Mouse (Mus musculus) embryonic facial prominence, embryonic 14.5 days (tissue): ENCODE data around the gene Ctr9. TPM values are rescaled to one million over a fixed set of nuclear protein-coding genes. Genes with fewer than 3 reads are reported as not detected.

Experiments used
- ATAC-seq: fragments of 200-750 bp; cut with Nextera tagmentation; 2 replicates; pipeline ENCODE4 v1.8.0; 2017; ENCODE audit warnings: low read depth, moderate number of reproducible peaks, moderate TSS enrichment
- DNase-seq: peaks from one replicate; pipeline ENCODE4 v3.0.0-alpha.2; 2015; ENCODE audit warnings: low spot score
- H3K27ac ChIP-seq: fragments of 300-500 bp; sonication (generic); replicated peaks from 2 replicates; pipeline ENCODE4 v1.5.1; 2014; ENCODE audit warnings: low read depth, mild to moderate bottlenecking, low read length, moderate library complexity
- H3K27me3 ChIP-seq: fragments of 300-500 bp; sonication (generic); replicated peaks from 2 replicates; pipeline ENCODE4 v1.6.1; 2014; ENCODE audit warnings: low read length; ENCODE audit not compliant: control insufficient read depth, insufficient read depth
- H3K36me3 ChIP-seq: fragments of 300-500 bp; sonication (generic); 2 replicates; pipeline ENCODE4 v1.6.1; 2014; ENCODE audit warnings: low read length, mixed read lengths; ENCODE audit not compliant: control insufficient read depth, insufficient read depth
- H3K4me1 ChIP-seq: fragments of 300-500 bp; sonication (generic); 2 replicates; pipeline ENCODE4 v1.6.1; 2014; ENCODE audit warnings: antibody characterized with exemption, low read length; ENCODE audit not compliant: control insufficient read depth, insufficient read depth
- H3K4me2 ChIP-seq: fragments of 300-500 bp; sonication (generic); 2 replicates; pipeline ENCODE4 v1.6.1; 2014; ENCODE audit warnings: low read depth, mild to moderate bottlenecking, low read length, moderate library complexity, mixed read lengths
- H3K4me3 ChIP-seq: fragments of 300-500 bp; sonication (generic); 2 replicates; pipeline ENCODE4 v1.5.1; 2014; ENCODE audit warnings: low read depth, mild to moderate bottlenecking, low read length
- H3K9ac ChIP-seq: fragments of 300-500 bp; sonication (generic); 2 replicates; pipeline ENCODE4 v1.6.1; 2014; ENCODE audit warnings: low read depth, mild to moderate bottlenecking, low read length, moderate library complexity, mixed read lengths
- H3K9me3 ChIP-seq: fragments of 300-500 bp; sonication (generic); 2 replicates; pipeline ENCODE4 v1.6.1; 2016; ENCODE audit warnings: low read length; ENCODE audit not compliant: control insufficient read depth
- WGBS: fragments of 180-500 bp; shearing (Covaris S2); extraction: QIAGEN DNeasy Blood & Tissue Kit; methylation state at CpG from one replicate; pipeline ENCODE4 v1.1.7; 2014; 5-methylcytosine and 5-hydroxymethylcytosine counted together
- polyA plus RNA-seq: library from polyadenylated mRNA; unstranded; fragments of >200 nt; fragmentation: Nextera tagmentation; extraction: Ambion mirVana; gene quantifications from 2 replicates; pipeline ENCODE4 v1.2.1, GENCODE M21; 2014

Ctr9 gene
- polyA plus RNA-seq, 1 experiment from 2014 or later, result 59.4 TPM

GRCm38 (mm10) chr7:110990356-110991220 is 38.2 kb upstream of the Ctr9 start:
- H3K4me2 ChIP-seq, result no peak overlapping the region

GRCm38 (mm10) chr7:110991221-110991494 is 37.6 kb upstream of the Ctr9 start:
- H3K9ac ChIP-seq, result no peak overlapping the region
- H3K4me3 ChIP-seq, result no peak overlapping the region
- peak; percentile 15 for DNase-seq
- H3K27me3 ChIP-seq, result no peaks in the 10 kb centered on the region
- no peak overlapping the region for H3K4me2 ChIP-seq
- 31% methylated on average over 4 of the region's 4 CpGs for WGBS
- ATAC-seq, result no peak; the same call in 1 of the 2 replicates
- no peaks in the 10 kb centered on the region for H3K36me3 ChIP-seq
- H3K9me3 ChIP-seq, result no peaks in the 10 kb centered on the region
- H3K27ac ChIP-seq, result no peak overlapping the region
- 0 out of 2 replicates have a peak, but pooled peaks cover 10% of the 10 kb centered on the region for H3K4me1 ChIP-seq

More at GRCm38 (mm10) chr7:110990356-110991220, 38.2 kb upstream of the Ctr9 start:
- H3K9ac ChIP-seq, result no peak overlapping the region
- no peaks in the 10 kb centered on the region for H3K27me3 ChIP-seq
- no peaks in the 10 kb centered on the region for H3K36me3 ChIP-seq
- WGBS, result 36% methylated on average over 5 of the region's 5 CpGs
- no peak overlapping the region for H3K4me3 ChIP-seq
- no peaks in the 10 kb centered on the region for H3K9me3 ChIP-seq
- 0 out of 2 replicates have a peak, but pooled peaks cover 10% of the 10 kb centered on the region for H3K4me1 ChIP-seq
- DNase-seq (no peak), ATAC-seq (no peak)
- no peak overlapping the region for H3K27ac ChIP-seq

GRCm38 (mm10) chr7:110998887-110999827 is 29.6 kb upstream of the Ctr9 start:
- DNase-seq, result no peak
- WGBS, result 78% methylated on average over 15 of the region's 15 CpGs

GRCm38 (mm10) chr7:111004136-111004840 is 24.5 kb upstream of the Ctr9 start:
- DNase-seq (no peak), ATAC-seq (no peak)
- H3K27me3 ChIP-seq, result no peaks in the 10 kb centered on the region
- WGBS, result 78% methylated on average over 3 of the region's 3 CpGs
- no peak overlapping the region for H3K27ac ChIP-seq
- no peaks in the 10 kb centered on the region for H3K9me3 ChIP-seq
- H3K4me1 ChIP-seq, result no peaks in the 10 kb centered on the region
- no peaks in the 10 kb centered on the region for H3K36me3 ChIP-seq
- no peak overlapping the region for H3K9ac ChIP-seq
- H3K4me3 ChIP-seq, result no peak overlapping the region
- H3K4me2 ChIP-seq, result no peak overlapping the region

More at GRCm38 (mm10) chr7:110998887-110999827, 29.6 kb upstream of the Ctr9 start:
- Histone ChIP-seq H3K36me3 (no peaks in the 10 kb centered on the region), H3K9me3 (no peaks in the 10 kb centered on the region), H3K4me1 (no peaks in the 10 kb centered on the region), H3K27me3 (no peaks in the 10 kb centered on the region), H3K4me2 (no peak overlapping the region), H3K4me3 (no peak overlapping the region), H3K9ac (no peak overlapping the region), H3K27ac (no peak overlapping the region)
- no peak for ATAC-seq

GRCm38 (mm10) chr7:111014039-111014605 is 14.6 kb upstream of the Ctr9 start:
- Histone ChIP-seq H3K27ac (no peak overlapping the region), H3K27me3 (no peaks in the 10 kb centered on the region), H3K4me2 (no peak overlapping the region), H3K36me3 (no peaks in the 10 kb centered on the region), H3K4me1 (no peaks in the 10 kb centered on the region), H3K9ac (no peak overlapping the region), H3K9me3 (no peaks in the 10 kb centered on the region), H3K4me3 (no peak overlapping the region)
- ATAC-seq (no peak), DNase-seq (no peak)
- WGBS, result 76% methylated on average over 7 of the region's 7 CpGs

GRCm38 (mm10) chr7:111014893-111015292 is 13.9 kb upstream of the Ctr9 start:
- Histone ChIP-seq H3K36me3 (no peaks in the 10 kb centered on the region), H3K27ac (no peak overlapping the region), H3K4me2 (no peak overlapping the region), H3K4me3 (no peak overlapping the region), H3K4me1 (no peaks in the 10 kb centered on the region), H3K9me3 (no peaks in the 10 kb centered on the region), H3K9ac (no peak overlapping the region), H3K27me3 (no peaks in the 10 kb centered on the region)
- ATAC-seq (peak; percentile 82; the same call in 1 of the 2 replicates), DNase-seq (peak; percentile 93)
- 33% methylated on average over 5 of the region's 5 CpGs for WGBS

- WGBS, result 80% methylated on average over 5 of the region's 5 CpGs
- H3K36me3 ChIP-seq, result no peaks in the 10 kb centered on the region
- no peaks in the 10 kb centered on the region for H3K9me3 ChIP-seq
- H3K9ac ChIP-seq, result no peak overlapping the region
- no peak overlapping the region for H3K4me2 ChIP-seq
- DNase-seq (no peak), ATAC-seq (no peak)
- no peaks in the 10 kb centered on the region for H3K27me3 ChIP-seq
- no peak overlapping the region for H3K27ac ChIP-seq
- no peak overlapping the region for H3K4me3 ChIP-seq
- no peaks in the 10 kb centered on the region for H3K4me1 ChIP-seq
Observed at GRCm38 (mm10) chr7:111015731-111016130, 13.0 kb upstream of the Ctr9 start.

DNA sequence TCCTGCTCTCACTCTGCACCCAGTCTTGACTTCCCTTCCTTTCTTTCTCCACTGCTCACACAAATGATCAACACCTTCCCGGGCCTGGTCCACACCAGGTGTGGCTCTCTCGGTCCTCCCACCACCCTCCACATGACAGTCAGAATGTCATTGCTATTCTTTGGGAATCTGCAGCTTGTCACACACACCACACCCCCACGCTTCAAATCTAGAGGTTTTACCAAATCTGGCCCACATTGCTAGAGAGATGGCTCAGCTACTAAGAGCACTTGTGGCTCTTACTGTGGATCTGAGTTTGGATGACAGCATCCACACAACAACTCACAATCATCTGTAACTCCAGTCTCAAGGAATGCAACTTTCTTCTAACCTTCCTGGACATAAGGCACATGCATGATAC is 11.8 kb upstream of the Ctr9 start:
- H3K4me1 ChIP-seq, result no peaks in the 10 kb centered on the region
- 78% methylated on average over 3 of the region's 3 CpGs for WGBS

More for the DNA sequence above, 11.8 kb upstream of the Ctr9 start:
- ATAC-seq (no peak), DNase-seq (no peak)
- H3K27ac ChIP-seq, result no peak overlapping the region
- H3K36me3 ChIP-seq, result no peaks in the 10 kb centered on the region
- H3K9ac ChIP-seq, result no peak overlapping the region
- H3K4me2 ChIP-seq, result no peak overlapping the region
- no peaks in the 10 kb centered on the region for H3K9me3 ChIP-seq
- no peaks in the 10 kb centered on the region for H3K27me3 ChIP-seq
- no peak overlapping the region for H3K4me3 ChIP-seq
